Mouse (Mus musculus) testis, postnatal 14 days (tissue): ENCODE measurements around the gene Vac14.

ENCODE experiments used
- DNase-seq: peaks from one replicate; pipeline ENCODE4 v3.0.0; 2021; ENCODE audit warnings: low spot score

Vac14 gene

DNA sequence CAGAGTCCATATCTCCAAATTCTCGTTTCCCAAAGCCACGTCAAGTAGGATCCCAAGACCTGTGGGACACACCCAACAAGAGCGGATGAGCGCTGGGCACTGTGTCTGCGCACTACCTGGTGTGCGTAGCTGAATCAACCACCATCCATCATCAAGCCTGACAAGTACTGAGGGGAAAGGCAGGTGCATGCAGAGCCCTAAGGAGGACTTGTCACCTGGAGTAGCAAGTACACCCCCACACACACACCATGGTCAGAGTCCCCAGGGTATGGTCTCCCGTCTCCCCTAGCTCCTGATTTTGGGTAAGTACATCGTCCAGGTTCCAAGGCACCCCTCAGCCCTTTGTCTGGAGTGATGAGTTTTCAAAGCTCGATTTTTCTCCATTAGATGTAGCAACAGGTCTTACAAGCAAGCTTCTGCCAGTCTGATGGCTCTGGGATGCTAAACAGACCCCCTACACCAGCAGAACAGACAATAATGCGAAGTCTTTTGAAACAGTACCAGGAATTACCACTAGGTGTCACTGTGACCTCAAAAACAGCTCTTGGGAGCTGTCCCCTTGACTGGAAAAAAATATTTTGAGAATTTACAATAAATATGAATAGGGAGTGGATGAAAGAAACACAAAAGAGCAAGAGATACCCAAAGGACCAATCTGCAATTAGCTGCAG is 131.2 kb downstream of the Vac14 start:
- no peak for DNase-seq

DNA sequence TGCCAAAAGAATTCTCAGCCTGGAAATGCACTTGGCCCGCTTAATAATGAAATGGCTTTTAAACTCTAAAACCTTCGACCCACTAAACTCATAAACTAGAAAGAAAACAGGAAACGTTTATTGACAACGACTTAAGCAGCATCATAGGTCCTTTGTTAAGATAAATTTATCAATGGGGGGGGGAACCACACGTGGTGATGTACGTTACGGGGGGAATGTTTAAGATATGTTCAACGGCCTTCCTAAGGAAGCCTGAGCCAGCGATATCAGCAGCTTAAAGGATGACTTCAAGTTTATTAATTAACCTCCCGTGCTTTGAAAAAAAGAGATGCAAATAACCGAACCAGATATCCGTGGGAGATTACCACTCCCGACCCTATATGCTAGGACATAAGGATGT is 131.9 kb downstream of the Vac14 start:
- DNase-seq, result no peak

DNA sequence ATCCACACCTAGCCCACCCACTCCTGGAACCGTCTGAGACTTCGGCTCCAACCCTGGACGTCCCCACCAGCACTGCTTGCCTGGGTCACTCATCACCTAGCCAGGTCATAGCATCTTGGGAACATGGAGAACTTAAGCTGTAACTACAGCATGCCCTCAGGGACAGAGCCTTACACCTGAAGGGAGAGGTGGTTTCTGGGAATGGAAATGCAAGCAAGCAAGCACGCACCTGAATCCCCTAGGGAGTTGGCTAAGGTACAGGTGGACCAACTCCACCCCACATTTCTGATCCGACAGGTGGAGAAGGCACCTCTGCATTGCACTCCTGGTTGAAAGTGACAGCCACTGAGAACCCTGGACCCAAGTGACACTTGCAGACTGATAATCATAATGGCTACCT is 133.1 kb downstream of the Vac14 start:
- DNase-seq, result no peak

DNA sequence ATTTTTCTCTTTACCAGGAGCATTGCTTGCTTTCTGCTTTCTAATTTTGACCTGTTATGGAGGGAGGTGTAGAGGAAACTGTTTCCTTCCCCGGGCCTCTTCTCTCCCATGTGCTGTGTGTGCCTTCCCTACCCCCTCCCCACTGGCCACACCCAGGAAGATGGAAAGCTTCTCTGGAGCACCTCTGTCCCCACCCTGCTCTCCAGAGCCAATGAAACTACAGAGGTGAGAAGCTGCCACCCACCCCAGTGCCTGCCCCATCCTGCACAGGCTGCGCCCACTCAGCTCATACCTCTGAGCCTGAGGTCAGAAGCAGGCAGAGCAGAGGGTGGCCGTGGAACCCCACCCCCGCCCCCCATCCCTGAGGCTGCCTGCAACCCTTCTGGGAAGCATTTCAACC is 136.3 kb downstream of the Vac14 start:
- DNase-seq, result no peak

DNA sequence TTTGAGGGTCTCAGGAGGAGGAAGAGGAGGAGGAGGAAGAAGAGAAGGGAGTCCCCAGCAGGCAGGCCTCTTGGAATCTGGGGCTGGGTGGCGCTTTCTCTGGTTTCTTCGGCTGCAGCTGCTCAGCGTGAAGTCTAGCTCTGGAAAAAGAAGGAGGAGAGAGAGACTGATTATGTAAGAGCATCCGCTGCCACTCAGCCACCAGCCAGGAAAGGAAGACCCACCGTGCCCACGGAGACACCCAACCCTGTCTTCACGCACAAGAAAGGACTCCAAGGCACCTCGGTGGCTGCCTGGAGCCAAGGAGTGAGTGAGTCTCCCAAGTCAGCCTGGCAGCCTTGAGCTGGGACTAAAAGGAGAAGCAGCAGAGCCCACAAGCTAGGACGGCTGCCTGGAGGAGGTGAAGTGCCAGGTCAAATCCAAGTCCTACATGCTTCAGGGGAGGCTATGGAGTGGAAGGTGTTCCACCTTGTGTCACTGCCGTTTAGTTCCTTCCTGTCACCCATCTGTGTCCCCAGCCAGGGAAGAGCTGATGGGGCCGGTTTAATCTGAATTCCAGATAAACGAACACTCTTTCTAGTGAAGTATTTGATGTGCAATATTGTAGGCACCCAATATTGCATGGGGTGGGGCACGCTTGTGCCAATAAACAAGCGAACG is 137.3 kb downstream of the Vac14 start:
- no peak for DNase-seq

DNA sequence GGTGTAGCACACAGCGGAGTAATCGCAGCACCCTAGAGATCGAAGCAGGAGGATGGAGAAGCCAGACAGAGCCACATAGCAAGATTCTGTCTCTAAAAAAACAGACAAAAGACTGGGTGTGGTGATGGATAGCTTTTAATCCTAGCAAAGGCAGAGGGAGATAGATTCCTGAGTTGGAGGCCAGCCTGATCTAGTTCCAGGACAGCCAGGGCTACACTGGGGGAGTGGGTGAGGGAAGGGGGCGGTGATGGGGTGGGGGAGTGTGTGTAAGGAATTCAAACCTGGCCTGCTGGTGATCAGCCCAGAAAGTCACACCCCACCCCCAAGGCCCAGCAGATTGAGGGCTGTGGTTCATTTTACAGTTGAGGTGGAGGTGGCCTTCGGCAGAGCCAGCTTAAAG is 137.8 kb downstream of the Vac14 start:
- DNase-seq, result no peak

DNA sequence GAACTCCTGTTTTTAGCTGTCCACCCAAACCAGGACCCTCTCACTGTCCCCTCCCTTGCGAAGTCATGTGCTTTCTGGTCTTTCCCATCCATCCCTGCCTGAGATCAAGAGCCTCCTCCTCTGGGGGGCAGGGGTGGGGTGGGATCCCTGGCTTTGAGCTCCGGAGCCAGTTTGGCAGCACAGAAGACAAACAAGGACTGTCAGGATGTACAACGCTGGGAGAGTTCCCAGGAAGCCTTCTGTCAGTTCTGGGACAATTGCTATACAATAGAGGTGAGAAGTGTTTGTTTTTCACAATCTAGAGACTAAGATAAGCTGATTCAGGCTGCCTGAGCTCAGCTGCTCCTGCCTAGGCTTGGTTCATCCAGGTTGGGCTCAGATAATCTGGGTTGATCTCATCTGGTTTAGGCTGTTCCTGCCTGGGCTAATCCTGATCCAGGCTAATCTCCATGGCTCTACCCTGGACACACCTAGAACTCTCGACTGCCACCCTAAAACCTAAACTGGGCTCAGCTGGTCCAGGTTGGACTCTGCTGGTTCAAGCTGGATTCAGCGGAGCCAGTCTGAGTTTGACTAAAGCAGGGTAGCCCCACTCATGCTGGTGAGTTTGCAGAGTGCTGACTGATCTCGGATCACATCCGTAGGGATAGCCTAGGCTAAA is 142.0 kb downstream of the Vac14 start:
- DNase-seq, result no peak

DNA sequence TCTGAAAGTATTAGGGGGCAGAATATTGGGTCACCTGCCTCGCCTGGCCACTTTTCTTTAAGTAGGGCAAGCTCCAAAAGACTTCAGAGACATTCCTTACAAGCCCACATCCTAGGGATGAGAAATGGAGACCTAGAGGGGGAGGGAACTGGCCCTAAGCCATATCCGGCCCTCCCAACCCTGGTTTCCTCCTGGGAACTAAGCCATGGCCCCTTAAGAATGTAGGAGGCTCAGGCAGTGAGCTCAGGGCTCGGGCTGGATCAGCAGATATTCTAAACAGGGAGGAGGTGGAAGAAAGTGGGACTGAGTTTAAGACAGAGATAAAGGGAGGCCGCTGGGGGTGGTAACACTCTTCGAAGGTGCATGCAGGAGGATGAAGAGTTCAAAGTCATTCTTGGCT is 142.8 kb downstream of the Vac14 start:
- no peak for DNase-seq

DNA sequence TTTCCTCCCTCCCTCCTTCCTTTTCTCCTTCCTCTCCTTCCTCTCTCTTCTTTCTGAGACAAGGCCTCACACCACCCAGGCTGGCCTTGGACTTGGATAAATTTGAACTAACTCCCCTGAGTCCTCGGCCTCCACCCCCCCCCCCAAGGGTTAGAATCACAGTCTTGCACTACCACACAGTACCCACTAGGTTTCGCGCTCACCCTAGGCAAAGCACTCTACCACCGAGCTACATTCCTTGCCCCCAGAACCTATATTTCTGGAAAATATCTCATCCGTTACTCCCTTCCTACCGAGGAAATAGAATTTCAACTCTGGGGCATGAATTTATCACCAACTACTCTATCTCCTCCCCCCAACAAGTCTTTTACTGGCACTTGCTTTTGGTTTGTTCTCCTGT is 143.6 kb downstream of the Vac14 start:
- DNase-seq, result no peak

DNA sequence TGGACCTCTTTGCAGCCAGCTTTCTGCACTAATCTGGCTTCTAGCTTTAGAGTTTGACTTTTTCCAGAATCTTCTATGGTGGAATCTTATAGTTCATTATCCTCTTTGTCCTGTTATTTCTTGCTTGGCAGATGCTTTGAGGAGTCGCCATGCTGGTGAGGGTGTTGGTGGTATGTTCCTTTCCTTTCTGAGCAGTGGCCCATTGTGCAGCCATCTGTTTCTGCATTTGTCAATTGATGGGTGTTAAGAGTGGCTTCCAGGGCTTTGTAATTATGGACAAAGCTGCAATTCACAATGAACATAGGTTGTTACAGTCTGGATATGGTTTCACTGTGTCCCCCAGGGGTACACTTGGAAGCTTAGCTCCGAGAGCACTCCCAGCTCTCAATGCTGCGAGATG is 146.3 kb downstream of the Vac14 start:
- DNase-seq, result no peak

DNA sequence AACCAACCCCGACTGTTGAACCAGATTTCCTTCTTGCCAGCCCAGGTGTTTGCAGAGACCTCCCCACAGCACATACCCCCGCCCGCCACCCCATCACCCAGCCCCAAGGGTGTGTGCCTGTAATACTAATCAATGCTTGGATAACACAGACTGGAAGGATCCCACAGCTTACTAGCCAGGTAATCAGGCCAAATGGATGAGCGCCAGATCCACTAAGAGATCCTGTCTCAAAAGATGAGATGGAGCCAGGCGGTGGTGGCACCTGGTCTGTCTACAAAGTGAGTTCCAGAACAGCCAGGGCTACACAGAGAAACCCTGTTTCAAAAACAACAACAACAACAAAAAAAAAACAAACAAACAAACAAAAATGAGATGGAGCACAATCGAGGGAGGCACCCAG is 148.9 kb downstream of the Vac14 start:
- DNase-seq, result no peak
